Mouse (Mus musculus) spleen, adult 18-20 months (tissue): ENCODE measurements around the gene Itga1.

Experiments used
- DNase-seq, 2 experiments: peaks; one replicate each; pipeline ENCODE4 v3.0.0; 2022; ENCODE audit warnings: mixed read lengths in 2 of 2

Gene Itga1

GRCm38 (mm10) chr13:115096965-115097364, 4.8 kb downstream of the Itga1 start:
- DNase-seq: no peak

GRCm38 (mm10) chr13:115096216-115096615, 5.5 kb downstream of the Itga1 start:
- DNase-seq: no peak

- DNase-seq: no peak
Observed at GRCm38 (mm10) chr13:115095392-115095791, 6.4 kb downstream of the Itga1 start.

GRCm38 (mm10) chr13:115091511-115091910, 10.3 kb downstream of the Itga1 start:
- no peak for DNase-seq

GRCm38 (mm10) chr13:115090977-115091445, 10.8 kb downstream of the Itga1 start:
- DNase-seq: no peak

GRCm38 (mm10) chr13:115090069-115090976, 11.4 kb downstream of the Itga1 start, which contains the start of gene Pelo:
Pelo (minus strand) TSS chr13:115090186.
- DNase-seq: peak; percentile 92 to 95

GRCm38 (mm10) chr13:115089395-115090025, 12.3 kb downstream of the Itga1 start:
- DNase-seq: peak; percentile 22 to 33

GRCm38 (mm10) chr13:115089020-115089394, 12.8 kb downstream of the Itga1 start:
- DNase-seq: no peak

- no peak for DNase-seq
Observed at GRCm38 (mm10) chr13:115085974-115086373, 15.8 kb downstream of the Itga1 start.

GRCm38 (mm10) chr13:115082339-115082738, 19.4 kb downstream of the Itga1 start:
- DNase-seq: no peak

- DNase-seq: no peak
Observed at GRCm38 (mm10) chr13:115079996-115080585, 21.7 kb downstream of the Itga1 start.

- no peak for DNase-seq
Observed at GRCm38 (mm10) chr13:115078997-115079685, 22.6 kb downstream of the Itga1 start.

GRCm38 (mm10) chr13:115077346-115078134, 24.2 kb downstream of the Itga1 start:
- DNase-seq: no peak

- no peak for DNase-seq
Observed at GRCm38 (mm10) chr13:115072386-115072785, 29.4 kb downstream of the Itga1 start.

GRCm38 (mm10) chr13:115071431-115071830, 30.3 kb downstream of the Itga1 start:
- DNase-seq: no peak

- DNase-seq: no peak
Observed at GRCm38 (mm10) chr13:115067968-115068330, 33.8 kb downstream of the Itga1 start.

GRCm38 (mm10) chr13:115067324-115067967, 34.3 kb downstream of the Itga1 start:
- DNase-seq: no peak

GRCm38 (mm10) chr13:115057555-115057954, 44.2 kb downstream of the Itga1 start:
- no peak for DNase-seq

- no peak for DNase-seq
Observed at GRCm38 (mm10) chr13:115054783-115055182, 47.0 kb downstream of the Itga1 start.

GRCm38 (mm10) chr13:115052568-115052967, 49.2 kb downstream of the Itga1 start:
- DNase-seq: no peak
